Mouse (Mus musculus): ENCODE results near the gene Tm9sf2. TPM values are rescaled to one million over a fixed set of nuclear protein-coding genes. Genes with fewer than 3 reads are reported as not detected.

Tm9sf2 gene
- polyA plus RNA-seq, 1 experiment, result 116 TPM

- no peak for DNase-seq (ENCODE audit: low spot score)
These were observed 69.5 kb downstream of the Tm9sf2 start for GRCm38 (mm10) chr14:122176263-122176798.

GRCm38 (mm10) chr14:122179262-122179661 lies 72.4 kb downstream of the Tm9sf2 start:
- DNase-seq (ENCODE audit: low spot score), result no peak

GRCm38 (mm10) chr14:122181078-122181814 lies 74.4 kb downstream of the Tm9sf2 start, which contains the start of gene Clybl:
Gene Clybl (plus strand): TSS chr14:122181704.
- DNase-seq (ENCODE audit: low spot score), result peak; percentile 94

- DNase-seq (ENCODE audit: low spot score), result no peak
These were observed 74.9 kb downstream of the Tm9sf2 start for GRCm38 (mm10) chr14:122181815-122182157.

GRCm38 (mm10) chr14:122182220-122182619 lies 75.4 kb downstream of the Tm9sf2 start:
- DNase-seq (ENCODE audit: low spot score), result no peak

- DNase-seq (ENCODE audit: low spot score), result no peak
These were observed 77.1 kb downstream of the Tm9sf2 start for GRCm38 (mm10) chr14:122183974-122184373.

- DNase-seq (ENCODE audit: low spot score), result no peak
These were observed 81.4 kb downstream of the Tm9sf2 start for GRCm38 (mm10) chr14:122188250-122188649.

GRCm38 (mm10) chr14:122189901-122190300 lies 83.1 kb downstream of the Tm9sf2 start:
- no peak for DNase-seq (ENCODE audit: low spot score)

- no peak for DNase-seq (ENCODE audit: low spot score)
These were observed 83.7 kb downstream of the Tm9sf2 start for GRCm38 (mm10) chr14:122190527-122190926.

- no peak for DNase-seq (ENCODE audit: low spot score)
These were observed 84.2 kb downstream of the Tm9sf2 start for GRCm38 (mm10) chr14:122190941-122191510.

- no peak for DNase-seq (ENCODE audit: low spot score)
These were observed 87.8 kb downstream of the Tm9sf2 start for GRCm38 (mm10) chr14:122194630-122195029.

- no peak for DNase-seq (ENCODE audit: low spot score)
These were observed 90.0 kb downstream of the Tm9sf2 start for GRCm38 (mm10) chr14:122196851-122197250.

GRCm38 (mm10) chr14:122200247-122200885 lies 93.5 kb downstream of the Tm9sf2 start:
- DNase-seq (ENCODE audit: low spot score), result no peak

GRCm38 (mm10) chr14:122209177-122209576 lies 102.3 kb downstream of the Tm9sf2 start:
- no peak for DNase-seq (ENCODE audit: low spot score)

Other genes with a start within 250 kb of the Tm9sf2 start
- gene Ubac2, start 228.4 kb upstream of the Tm9sf2 start, polyA plus RNA-seq (2012; rRNA removed), result 32.3 and 33.1 TPM in 2 replicates
- 0.40 and 0.71 TPM in 2 replicates for gene Gpr18, start 191.3 kb upstream of the Tm9sf2 start, polyA plus RNA-seq (2012; rRNA removed)
- gene Gpr183, start 141.8 kb upstream of the Tm9sf2 start, polyA plus RNA-seq (2012; rRNA removed), result 2.4 and 3.2 TPM in 2 replicates
- gene Timm8a2, start 72.4 kb upstream of the Tm9sf2 start, polyA plus RNA-seq (2012; rRNA removed), result 0.07 TPM in 1 of 2 replicates, not detected in the other
- gene Clybl, start 74.7 kb downstream of the Tm9sf2 start, polyA plus RNA-seq (2012; rRNA removed), result 43.9 and 44.5 TPM in 2 replicates

Measured in urinary bladder, adult 2 months (tissue).